Mouse (Mus musculus): Measurements from ENCODE around the gene Cars2. TPM values are rescaled to one million over a fixed set of nuclear protein-coding genes. Genes with fewer than 3 reads are reported as not detected.
"Not testable (repeated sequence)": the region's sequence is repeated elsewhere in the genome, so short reads cannot be mapped to it uniquely, and the experiment has no call there.

The Cars2 gene
- total RNA-seq, 2 experiments from 2014 or later = 41.7 to 77.9 TPM

- no peak for ATAC-seq (replicated peaks; ENCODE audit: low FRiP score, low TSS enrichment, poor library complexity, severe bottlenecking)
Observed at GRCm38 (mm10) chr8:11478807-11479527, 71.6 kb downstream of the Cars2 start.

DNA sequence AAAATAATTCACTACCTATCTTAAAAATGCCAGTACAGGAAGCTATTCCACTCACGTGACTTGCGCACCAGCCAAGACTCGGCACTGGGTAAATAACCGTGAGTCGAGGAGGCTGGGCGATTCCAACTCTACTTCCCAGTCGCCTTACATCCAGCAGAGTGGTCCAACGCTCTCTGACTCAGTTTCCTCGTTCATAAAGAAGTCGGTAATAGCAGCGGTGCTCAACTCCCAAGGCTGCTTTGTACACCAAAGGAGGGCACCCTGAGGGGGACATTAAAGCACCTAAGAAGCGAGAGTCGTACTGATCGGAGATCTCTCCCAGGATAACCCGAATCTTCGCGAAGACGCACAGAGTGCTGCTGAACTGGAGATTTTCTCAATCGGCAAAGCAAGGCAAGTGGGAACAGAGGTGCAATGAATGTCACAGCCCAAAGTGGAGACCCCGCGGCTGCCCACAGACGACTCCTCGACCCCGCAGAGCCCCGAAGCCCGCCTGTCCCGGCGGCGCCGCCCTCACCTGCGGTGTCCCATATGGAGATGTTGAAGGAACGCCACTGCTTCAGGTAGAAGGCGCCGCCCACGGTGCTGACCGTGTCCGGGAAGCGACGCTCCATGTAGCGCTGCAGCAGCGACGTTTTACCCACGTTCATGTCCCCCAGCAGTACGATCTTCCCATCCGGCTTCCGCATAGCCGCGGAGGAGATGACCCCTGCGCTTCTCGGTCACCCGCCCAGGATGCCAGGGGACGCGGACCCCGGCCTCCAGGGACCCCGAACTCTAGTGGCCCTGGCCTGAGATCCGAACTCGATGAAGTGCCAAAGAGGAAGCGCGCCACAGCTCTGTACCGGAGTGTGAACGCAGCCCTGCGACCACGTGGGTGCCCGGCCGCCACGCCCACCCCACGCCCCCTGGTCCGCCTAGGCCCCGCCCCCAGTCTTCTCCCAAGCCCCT, 72.5 kb downstream of the Cars2 start, which contains the start of gene Rab20:
Rab20 (minus strand) TSS at position 900 of the 951 bp plus-strand sequence.
- 0 out of 2 replicates have a peak, but pooled peaks have one; percentile 37 for ATAC-seq (replicated peaks; ENCODE audit: low FRiP score, low TSS enrichment, poor library complexity, severe bottlenecking)

DNA sequence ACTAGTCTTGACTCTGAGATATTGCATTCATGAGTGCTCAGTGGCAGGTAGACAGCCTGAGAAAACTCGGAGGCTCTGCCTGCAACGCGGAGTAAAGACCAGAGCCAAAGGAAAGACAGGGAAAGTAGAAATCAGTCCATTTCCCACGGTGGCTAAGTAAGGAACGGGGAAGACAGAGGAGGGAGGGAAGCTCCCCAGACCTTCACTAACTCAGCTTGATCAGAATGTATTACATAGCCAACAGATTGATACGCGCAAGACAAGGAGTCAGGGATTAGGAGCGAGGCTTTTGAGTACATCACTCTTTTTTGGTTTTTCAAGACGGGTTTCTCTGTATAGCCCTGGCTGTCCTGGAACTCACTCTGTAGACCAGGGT, 73.4 kb downstream of the Cars2 start:
- 0 out of 2 replicates have a peak, but pooled peaks have one; percentile 19 for ATAC-seq (replicated peaks; ENCODE audit: low FRiP score, low TSS enrichment, poor library complexity, severe bottlenecking)

DNA sequence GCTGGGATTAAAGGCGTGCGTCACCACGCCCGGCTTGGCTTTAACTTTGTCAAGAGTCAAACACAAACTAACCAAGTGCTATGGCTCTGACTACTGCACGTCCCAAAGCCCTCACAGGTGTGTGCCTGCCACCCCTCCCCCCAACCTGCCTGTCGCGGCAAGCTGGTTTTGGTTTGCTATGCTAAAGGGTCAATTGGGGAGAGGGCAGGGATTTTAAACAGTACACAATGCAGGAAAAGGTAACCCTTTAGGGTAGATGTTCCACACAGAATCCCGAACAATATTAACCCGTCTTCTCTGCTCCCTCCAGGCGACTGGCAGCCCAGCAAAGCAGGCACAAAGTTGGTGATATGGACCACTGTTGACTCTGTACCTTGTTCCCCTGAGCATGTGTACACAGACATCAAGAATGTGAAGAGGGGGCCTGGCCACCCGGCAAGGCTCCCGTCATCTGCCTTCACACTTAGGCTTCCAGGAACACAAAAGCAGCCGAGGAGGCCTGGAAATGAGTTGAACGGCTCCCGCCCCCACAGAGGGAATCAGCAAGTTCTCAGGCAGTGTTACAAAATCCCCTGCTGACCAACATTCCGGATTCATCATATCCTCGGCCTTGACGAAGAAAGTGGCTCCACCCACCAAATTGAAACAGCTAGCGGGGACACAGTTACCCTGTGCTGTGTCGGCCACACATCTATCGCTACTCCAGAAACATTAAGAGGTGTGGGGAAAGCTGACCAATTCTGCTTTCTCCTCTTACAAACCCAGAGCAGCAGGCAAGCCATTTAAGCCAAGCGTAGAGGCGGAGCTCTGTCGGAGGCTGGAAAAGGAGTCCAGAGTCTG, 74.0 kb downstream of the Cars2 start:
- ATAC-seq (replicated peaks; ENCODE audit: low FRiP score, low TSS enrichment, poor library complexity, severe bottlenecking) = 0 out of 2 replicates have a peak, but pooled peaks have one; percentile 24

DNA sequence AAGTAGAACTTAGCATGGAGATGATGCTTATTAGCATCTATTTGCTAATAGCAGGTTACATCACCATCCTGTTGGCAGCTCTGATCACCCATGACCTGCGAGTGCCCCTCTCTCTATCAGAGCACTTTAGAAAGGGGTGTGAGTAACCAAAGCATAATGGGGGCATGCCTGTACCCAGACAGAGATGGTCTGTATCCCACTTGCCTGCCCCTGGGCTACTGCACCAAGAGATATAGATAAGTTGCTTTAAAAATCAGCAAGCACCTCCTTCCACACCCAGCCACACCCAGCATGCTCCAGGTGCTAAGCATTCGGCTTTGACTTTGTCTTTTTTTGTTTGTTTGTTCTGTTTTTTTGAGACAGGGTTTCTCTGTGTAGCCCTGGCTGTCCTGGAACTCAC, 74.7 kb downstream of the Cars2 start:
- ATAC-seq (replicated peaks; ENCODE audit: low FRiP score, low TSS enrichment, poor library complexity, severe bottlenecking) = no peak

- no peak for ATAC-seq (replicated peaks; ENCODE audit: low FRiP score, low TSS enrichment, poor library complexity, severe bottlenecking)
Observed at GRCm38 (mm10) chr8:11475397-11475796, 75.2 kb downstream of the Cars2 start.

GRCm38 (mm10) chr8:11473072-11473471, 77.5 kb downstream of the Cars2 start:
- no peak for ATAC-seq (replicated peaks; ENCODE audit: low FRiP score, low TSS enrichment, poor library complexity, severe bottlenecking)

GRCm38 (mm10) chr8:11471309-11471708, 79.3 kb downstream of the Cars2 start:
- no peak for ATAC-seq (replicated peaks; ENCODE audit: low FRiP score, low TSS enrichment, poor library complexity, severe bottlenecking)

GRCm38 (mm10) chr8:11470694-11471093, 79.9 kb downstream of the Cars2 start:
- no peak for ATAC-seq (replicated peaks; ENCODE audit: low FRiP score, low TSS enrichment, poor library complexity, severe bottlenecking)

- ATAC-seq (replicated peaks; ENCODE audit: low FRiP score, low TSS enrichment, poor library complexity, severe bottlenecking) = peak; percentile 63
Observed at GRCm38 (mm10) chr8:11469095-11469494, 81.5 kb downstream of the Cars2 start.

DNA sequence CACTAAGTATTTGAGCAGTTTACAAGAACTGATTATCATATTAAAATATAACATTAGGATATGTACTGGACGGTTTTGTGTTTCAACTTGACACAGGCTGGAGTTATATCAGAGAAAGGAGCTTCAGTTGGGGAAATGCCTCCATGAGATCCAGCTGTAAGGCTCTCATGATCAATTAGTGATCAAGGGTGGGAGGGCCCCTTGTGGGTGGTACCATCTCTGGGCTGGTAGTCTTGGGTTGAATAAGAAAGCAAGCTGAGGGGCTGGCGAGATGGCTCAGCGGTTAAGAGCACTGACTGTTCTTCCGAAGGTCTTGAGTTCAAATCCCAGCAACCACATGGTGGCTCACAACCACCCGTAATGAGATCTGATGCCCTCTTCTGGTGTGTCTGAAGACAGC, 84.1 kb downstream of the Cars2 start:
- not testable (repeated sequence) for ATAC-seq (replicated peaks; ENCODE audit: low FRiP score, low TSS enrichment, poor library complexity, severe bottlenecking)

DNA sequence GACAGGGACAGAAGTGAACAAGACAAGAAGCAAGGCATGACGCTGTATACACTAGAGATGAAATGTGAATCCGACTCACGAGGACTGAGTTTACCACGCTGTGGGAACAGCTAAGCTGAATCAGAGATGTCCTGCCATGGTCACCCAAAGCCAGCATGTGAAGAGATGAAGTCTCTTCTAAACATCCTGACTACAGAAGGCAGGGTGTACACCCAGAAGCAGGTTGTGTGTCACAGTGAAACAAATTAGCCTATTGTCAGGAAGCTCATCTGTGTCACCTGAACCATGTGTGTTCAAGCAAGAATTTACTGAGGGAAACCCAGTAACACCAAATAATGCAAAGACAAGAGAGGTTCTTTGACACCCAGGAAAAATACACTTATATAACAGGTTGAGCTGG, 85.0 kb downstream of the Cars2 start:
- no peak for ATAC-seq (replicated peaks; ENCODE audit: low FRiP score, low TSS enrichment, poor library complexity, severe bottlenecking)

DNA sequence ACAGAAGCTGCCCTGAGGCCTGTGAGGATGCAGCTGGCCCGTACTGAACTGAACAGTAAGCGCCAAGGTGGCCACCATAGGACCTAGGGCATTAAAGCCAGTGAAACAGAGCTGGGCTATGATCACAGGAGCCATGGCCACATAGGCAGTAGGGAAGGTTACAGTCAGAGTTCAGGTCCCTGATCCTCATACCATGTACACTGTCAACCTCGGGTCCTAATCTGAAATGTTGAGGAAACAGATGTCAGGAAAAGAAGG, 85.9 kb downstream of the Cars2 start:
- no peak for ATAC-seq (replicated peaks; ENCODE audit: low FRiP score, low TSS enrichment, poor library complexity, severe bottlenecking)

Other genes starting within 250 kb of the Cars2 start
- 0.20 and 0.35 TPM in 2 replicates for gene Col4a2, start 238.0 kb downstream of the Cars2 start, total RNA-seq (2014; fragmentation: Nextera tagmentation)
- gene Col4a2, start 238.0 kb downstream of the Cars2 start, total RNA-seq (2017) = 0.56 and 0.57 TPM in 2 replicates
- gene Col4a1, start 238.0 kb downstream of the Cars2 start, total RNA-seq (2014; fragmentation: Nextera tagmentation) = not detected in 2 replicates
- gene Col4a1, start 238.0 kb downstream of the Cars2 start, total RNA-seq (2017) = 0.34 TPM in 1 of 2 replicates, not detected in the other
- gene Rab20, start 72.1 kb downstream of the Cars2 start, total RNA-seq (2014; fragmentation: Nextera tagmentation) = 0.35 TPM in 1 of 2 replicates, not detected in the other
- not detected in 2 replicates for gene Rab20, start 72.1 kb downstream of the Cars2 start, total RNA-seq (2017)
- 27.5 and 63.2 TPM in 2 replicates for gene Naxd, start 53.3 kb downstream of the Cars2 start, total RNA-seq (2014; fragmentation: Nextera tagmentation)
- gene Naxd, start 53.3 kb downstream of the Cars2 start, total RNA-seq (2017) = 35.5 and 46.5 TPM in 2 replicates
- gene Ing1, start 4.8 kb upstream of the Cars2 start, total RNA-seq (2014; fragmentation: Nextera tagmentation) = 27.3 and 32.6 TPM in 2 replicates
- gene Ing1, start 4.8 kb upstream of the Cars2 start, total RNA-seq (2017) = 48.1 and 71.3 TPM in 2 replicates
- 69.7 and 75.0 TPM in 2 replicates for gene Ankrd10, start 85.0 kb upstream of the Cars2 start, total RNA-seq (2014; fragmentation: Nextera tagmentation)
- 43.0 and 66.4 TPM in 2 replicates for gene Ankrd10, start 85.0 kb upstream of the Cars2 start, total RNA-seq (2017)
- gene 1700016D06Rik, start 150.3 kb upstream of the Cars2 start, total RNA-seq (2014; fragmentation: Nextera tagmentation) = not detected in 2 replicates
- gene 1700016D06Rik, start 150.3 kb upstream of the Cars2 start, total RNA-seq (2017) = not detected in 2 replicates
- 27.2 and 28.2 TPM in 2 replicates for gene Arhgef7, start 176.9 kb upstream of the Cars2 start, total RNA-seq (2014; fragmentation: Nextera tagmentation)
- 10.7 and 52.1 TPM in 2 replicates for gene Arhgef7, start 176.9 kb upstream of the Cars2 start, total RNA-seq (2017)